Mouse (Mus musculus): ENCODE data around the gene Scn2b.

- no peak for TF ChIP-seq POLR2A (IDR thresholded peaks at IDR 0.05; ENCODE audit: insufficient read depth, low read depth, low read length)
- no peak for TF ChIP-seq CTCF (IDR thresholded peaks at IDR 0.05; ENCODE audit: insufficient read depth, low read depth, low read length)
Measured at GRCm38 (mm10) chr9:45146267-45146597, 28.6 kb downstream of the Scn2b start.
